Mouse (Mus musculus) neural tube, embryonic 11.5 days (tissue): Measurements from ENCODE around the gene Muc3a. TPM values are rescaled to one million over a fixed set of nuclear protein-coding genes. Genes with fewer than 3 reads are reported as not detected.

Experiments used
- polyA plus RNA-seq: library from polyadenylated mRNA; unstranded; fragments of >200 nt; fragmentation: Nextera tagmentation; extraction: Ambion mirVana; gene quantifications from 2 replicates; pipeline ENCODE4 v1.2.1, GENCODE M21; 2014

Gene Muc3a
- polyA plus RNA-seq, 1 experiment from 2014 or later = 0.12 TPM

Other genes with a start within 250 kb of the Muc3a start
- gene Cldn15, start 245.8 kb downstream of the Muc3a start, polyA plus RNA-seq = not detected in 2 replicates
- gene Plod3, start 225.4 kb downstream of the Muc3a start, polyA plus RNA-seq = 31.8 and 34.8 TPM in 2 replicates
- 103 and 106 TPM in 2 replicates for gene Znhit1, start 224.4 kb downstream of the Muc3a start, polyA plus RNA-seq
- 1.2 and 1.5 TPM in 2 replicates for gene Vgf, start 186.0 kb downstream of the Muc3a start, polyA plus RNA-seq
- gene Ap1s1, start 166.3 kb downstream of the Muc3a start, polyA plus RNA-seq = 166 and 168 TPM in 2 replicates
- not detected in 2 replicates for gene Serpine1, start 140.1 kb downstream of the Muc3a start, polyA plus RNA-seq
- 4.9 and 5.6 TPM in 2 replicates for gene Trim56, start 96.2 kb downstream of the Muc3a start, polyA plus RNA-seq
- not detected in 2 replicates for gene Muc3, start 63.1 kb downstream of the Muc3a start, polyA plus RNA-seq
- 14.5 and 14.7 TPM in 2 replicates for gene Ache, start 75.1 kb upstream of the Muc3a start, polyA plus RNA-seq
- 9.3 and 10.9 TPM in 2 replicates for gene Ufsp1, start 82.2 kb upstream of the Muc3a start, polyA plus RNA-seq
- gene Srrt, start 95.3 kb upstream of the Muc3a start, polyA plus RNA-seq = 151 and 166 TPM in 2 replicates
- gene Trip6, start 102.0 kb upstream of the Muc3a start, polyA plus RNA-seq = 38.1 and 40.3 TPM in 2 replicates
- 7.9 and 9.0 TPM in 2 replicates for gene Slc12a9, start 121.2 kb upstream of the Muc3a start, polyA plus RNA-seq
- gene Ephb4, start 137.7 kb upstream of the Muc3a start, polyA plus RNA-seq = 33.5 and 33.6 TPM in 2 replicates